Mouse (Mus musculus) kidney, adult 2 months (tissue): ENCODE data around the gene Mcur1.

Experiments used
- CTCF ChIP-seq: fragments of 200-500 bp; conservative IDR thresholded peaks from 2 replicates; pipeline ENCODE4 v1.5.1; 2011; ENCODE audit warnings: low read depth, mild to moderate bottlenecking, control low read depth, low read length, moderate library complexity, mixed read lengths; ENCODE audit not compliant: insufficient read depth, insufficient read length
- POLR2A ChIP-seq: fragments of 200-500 bp; IDR thresholded peaks from one replicate; pipeline ENCODE4 v1.6.1; 2011; ENCODE audit warnings: low read depth, low read length, control low read depth

- no peak for TF ChIP-seq POLR2A
- no peak for TF ChIP-seq CTCF
These were observed 23.0 kb upstream of the Mcur1 start for GRCm38 (mm10) chr13:43582961-43583360.
